Mouse (Mus musculus): ENCODE results near the gene Islr2.

Gene Islr2

DNA sequence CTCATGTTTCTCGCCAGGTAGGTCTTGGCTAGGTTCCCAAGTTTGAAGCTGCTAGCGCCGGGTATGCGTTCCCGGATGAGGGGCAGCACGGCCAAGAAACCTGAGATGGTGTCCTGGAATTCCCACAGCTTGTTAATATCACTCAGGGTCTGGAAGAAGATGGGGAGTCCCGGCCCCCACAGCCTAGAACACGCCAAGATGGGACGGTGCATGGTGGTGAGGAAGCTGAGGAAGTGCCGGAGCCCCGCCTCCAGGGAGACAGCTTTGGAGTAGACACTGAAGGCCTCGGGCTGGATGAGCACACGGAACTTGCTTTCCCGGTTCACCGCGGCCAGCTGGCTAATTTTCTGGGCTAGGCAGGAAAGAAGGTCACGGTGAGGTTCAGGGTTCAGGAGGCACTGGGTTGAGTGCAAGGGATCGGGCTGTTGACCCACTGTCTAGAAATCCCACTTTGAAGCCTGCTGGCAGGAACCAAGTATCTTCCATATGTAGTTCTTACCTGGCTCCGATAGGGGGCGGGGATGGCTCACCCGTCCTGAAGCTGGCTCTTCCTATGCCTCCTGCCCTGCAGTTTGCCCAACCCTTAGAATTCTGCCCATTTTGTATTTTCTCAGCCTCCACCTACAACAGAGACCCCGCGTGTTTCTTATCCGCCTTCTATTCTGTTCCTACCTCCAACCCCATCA is 16.2 kb upstream of the Islr2 start:
- DNase-seq (ENCODE audit: low spot score in 2 of 2): no peak

DNA sequence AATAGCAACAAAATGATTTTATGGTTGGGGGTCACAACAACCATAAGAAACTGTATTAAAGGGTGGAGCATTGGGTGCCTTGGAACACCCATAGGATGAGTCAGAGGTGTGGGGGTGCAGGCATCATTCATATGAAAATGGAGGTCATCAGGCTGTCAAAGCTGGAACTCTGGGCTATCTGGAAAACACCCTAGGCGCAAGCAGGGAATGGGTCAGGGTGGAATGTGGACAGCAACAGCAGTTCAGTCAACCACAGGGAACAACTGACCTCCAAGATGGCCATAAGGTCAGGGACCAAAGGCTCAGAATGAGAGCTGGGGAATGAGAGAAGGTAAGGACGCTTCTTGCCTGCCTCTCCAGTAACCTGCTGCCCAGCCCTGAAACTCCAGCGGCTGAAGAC is 14.4 kb upstream of the Islr2 start:
- DNase-seq (ENCODE audit: low spot score in 2 of 2): no peak

DNA sequence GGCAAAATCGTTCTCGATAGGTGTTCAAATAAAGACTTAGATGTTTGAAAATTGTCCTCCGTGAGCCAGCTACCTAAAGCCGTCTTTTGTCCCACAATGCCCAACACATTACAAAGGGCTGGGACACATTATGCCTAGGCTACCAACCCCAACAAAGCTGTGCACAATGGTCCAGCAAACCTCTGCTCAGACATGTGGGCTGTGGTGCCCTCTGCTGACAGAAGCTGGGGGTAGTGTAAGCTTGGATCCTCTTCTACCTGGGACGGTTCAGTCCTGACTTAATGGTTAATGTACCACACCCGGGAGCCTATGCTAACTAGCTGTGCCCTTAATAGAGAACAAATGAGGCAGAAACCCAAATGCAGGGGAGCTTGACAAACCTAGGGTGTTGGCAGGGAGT is 12.3 kb upstream of the Islr2 start:
- DNase-seq (ENCODE audit: low spot score in 2 of 2): no peak

DNA sequence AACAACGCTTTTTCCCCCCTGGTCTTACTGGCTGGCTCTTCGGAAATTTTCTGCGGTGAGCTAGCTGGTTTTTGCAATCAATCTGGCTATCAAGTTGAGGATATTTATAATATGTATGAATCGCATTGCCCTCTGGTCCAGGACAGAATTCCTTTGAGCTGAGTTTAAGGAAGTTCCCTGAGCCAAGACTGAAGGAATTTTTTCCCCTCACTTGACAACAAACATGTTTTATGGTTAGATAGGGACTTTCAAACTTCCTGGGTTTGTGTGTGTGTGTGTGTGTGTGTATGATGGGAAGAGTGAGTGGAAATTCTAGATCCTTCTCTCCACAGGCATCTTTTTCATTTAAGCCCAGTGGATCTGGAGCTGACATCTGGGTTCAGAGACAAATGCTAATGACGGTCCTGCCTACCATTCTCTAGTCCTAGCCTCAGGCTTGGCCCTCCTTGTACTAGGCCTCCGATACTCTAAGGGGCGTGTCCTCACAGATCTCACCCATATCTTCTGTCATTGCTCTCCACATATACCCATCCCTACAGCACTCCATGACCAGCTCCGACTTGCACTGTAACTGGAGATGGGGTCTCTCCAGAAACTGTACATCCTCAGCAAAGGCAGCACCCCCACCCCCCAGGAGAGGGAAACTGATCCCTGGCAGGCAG is 10.5 kb upstream of the Islr2 start:
- no peak for DNase-seq (ENCODE audit: low spot score in 2 of 2)

GRCm38 (mm10) chr9:58213865-58214264 is 9.7 kb upstream of the Islr2 start:
- no peak for DNase-seq (ENCODE audit: low spot score in 2 of 2)

- no peak for DNase-seq (ENCODE audit: low spot score in 2 of 2)
Observed at GRCm38 (mm10) chr9:58213377-58213776, 9.3 kb upstream of the Islr2 start.

DNA sequence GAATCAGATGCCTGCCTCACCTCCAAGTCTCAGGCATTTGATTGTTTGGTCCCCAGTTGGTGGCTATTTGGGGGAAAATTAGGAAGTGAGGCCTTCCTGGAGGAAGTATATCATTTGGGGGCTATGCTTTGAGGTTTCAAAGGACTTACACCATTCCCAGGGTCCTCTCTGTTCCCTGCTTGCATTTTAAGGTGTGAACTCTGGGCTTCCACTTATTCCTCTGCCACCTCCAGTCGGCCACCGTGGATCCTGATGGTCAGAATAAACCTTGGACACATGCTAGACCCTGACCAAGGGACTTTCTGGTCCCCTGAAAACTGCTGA is 6.1 kb upstream of the Islr2 start:
- DNase-seq (ENCODE audit: low spot score in 2 of 2): no peak

GRCm38 (mm10) chr9:58209462-58210303 is 5.6 kb upstream of the Islr2 start:
- DNase-seq (ENCODE audit: low spot score in 2 of 2): no peak

GRCm38 (mm10) chr9:58206013-58206412 is 1.9 kb upstream of the Islr2 start:
- no peak for DNase-seq (ENCODE audit: low spot score in 2 of 2)

GRCm38 (mm10) chr9:58204448-58205000 is 405 bp upstream of the Islr2 start:
- DNase-seq (ENCODE audit: low spot score in 2 of 2): peak; percentile 69 to 88

GRCm38 (mm10) chr9:58202676-58203453 is 1.3 kb downstream of the Islr2 start:
- DNase-seq (ENCODE audit: low spot score in 2 of 2): peak in 1 of 2 experiments; percentile 68

- DNase-seq (ENCODE audit: low spot score in 2 of 2): peak in 1 of 2 experiments; percentile 33
Observed at GRCm38 (mm10) chr9:58201861-58202549, 2.1 kb downstream of the Islr2 start.

- peak; percentile 42 to 45 for DNase-seq (ENCODE audit: low spot score in 2 of 2)
Observed at GRCm38 (mm10) chr9:58201091-58201842, 2.9 kb downstream of the Islr2 start.

DNA sequence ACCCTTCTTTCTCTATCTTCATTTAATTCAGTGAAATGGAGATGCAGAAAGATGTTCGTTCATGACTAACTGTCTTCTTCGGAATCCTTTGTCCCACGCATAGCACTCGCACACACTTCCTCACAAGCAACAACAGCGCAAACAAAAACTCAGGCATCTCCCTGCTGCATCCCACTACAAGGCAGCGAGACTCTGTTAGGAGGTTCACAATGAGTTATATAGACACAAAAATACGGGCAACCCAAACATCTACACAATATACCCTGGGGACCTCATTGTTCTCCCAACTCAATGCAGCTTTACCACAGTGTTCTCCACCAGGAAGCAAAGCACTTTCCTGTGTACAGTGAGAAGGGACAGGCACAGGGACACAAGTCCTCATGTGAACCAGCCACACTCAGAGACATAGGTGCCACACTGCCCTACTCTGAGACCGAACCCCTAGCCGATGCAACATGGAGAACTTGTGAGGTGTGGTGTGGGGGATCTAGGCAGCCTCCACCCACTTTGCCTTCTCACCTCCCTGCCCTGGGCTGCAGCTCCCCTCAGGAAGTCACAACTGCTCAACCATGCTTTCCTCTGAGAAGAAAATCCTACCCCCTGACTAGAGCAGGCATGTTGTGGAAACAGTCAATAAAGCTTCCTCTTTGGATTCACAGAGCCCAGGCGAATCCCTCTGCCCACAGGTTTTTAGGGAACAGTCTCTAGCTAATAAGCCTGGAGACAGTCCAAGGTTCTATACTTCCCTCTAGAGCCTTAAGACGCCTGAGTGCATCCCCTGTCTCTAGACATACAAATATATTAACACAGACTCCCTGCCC is 3.6 kb downstream of the Islr2 start:
- DNase-seq (ENCODE audit: low spot score in 2 of 2): no peak

GRCm38 (mm10) chr9:58199381-58200269 is 4.5 kb downstream of the Islr2 start:
- no peak for DNase-seq (ENCODE audit: low spot score in 2 of 2)

- peak in 1 of 2 experiments; percentile 43 for DNase-seq (ENCODE audit: low spot score in 2 of 2)
Observed at GRCm38 (mm10) chr9:58198801-58199371, 5.2 kb downstream of the Islr2 start.

GRCm38 (mm10) chr9:58197781-58198701 is 6.1 kb downstream of the Islr2 start:
- peak; percentile 45 to 60 for DNase-seq (ENCODE audit: low spot score in 2 of 2)
